Mouse (Mus musculus): ENCODE data around the gene Ppp2r1b.

Ppp2r1b gene

DNA sequence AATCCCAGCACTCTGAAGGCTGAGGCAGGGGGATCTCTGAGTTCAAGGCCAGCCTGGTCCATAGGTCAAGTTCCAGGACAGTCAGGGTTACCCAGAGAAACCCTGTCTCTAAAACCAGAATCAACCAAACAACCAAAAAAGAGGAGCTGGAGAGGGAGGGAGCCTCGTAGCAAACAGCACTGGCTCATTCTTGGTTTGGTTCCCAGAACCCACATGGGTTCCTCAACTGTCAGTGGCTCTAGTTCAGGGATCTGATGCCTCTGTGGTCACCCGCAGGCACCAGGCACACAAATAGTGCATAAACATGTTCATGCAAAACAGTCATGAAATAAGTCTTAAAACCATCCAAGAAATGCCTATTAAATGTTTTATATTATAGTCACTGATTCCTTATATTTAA is 23.1 kb downstream of the Ppp2r1b start:
- DNase-seq (ENCODE audit: low spot score): no peak

DNA sequence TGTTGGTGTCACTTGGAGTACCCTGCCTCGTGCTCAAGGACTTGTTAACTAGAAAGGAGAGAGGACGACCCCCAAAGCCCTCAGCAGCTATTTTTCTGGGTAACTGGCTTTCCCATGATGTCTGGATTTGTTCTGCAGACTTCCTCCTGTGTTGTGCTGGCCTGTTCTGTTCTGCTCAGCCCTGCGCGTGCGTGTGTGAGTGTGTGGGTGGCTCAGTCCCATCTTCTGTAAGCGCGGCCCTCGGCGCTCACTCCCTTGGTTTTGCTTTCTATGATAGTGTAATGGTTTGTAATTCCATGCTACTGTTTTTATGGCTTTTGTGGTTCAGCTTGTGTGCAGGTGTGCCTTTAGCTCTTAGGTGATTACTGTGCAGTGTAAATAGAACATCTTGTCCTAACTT is 28.1 kb downstream of the Ppp2r1b start:
- no peak for DNase-seq (ENCODE audit: low spot score)

DNA sequence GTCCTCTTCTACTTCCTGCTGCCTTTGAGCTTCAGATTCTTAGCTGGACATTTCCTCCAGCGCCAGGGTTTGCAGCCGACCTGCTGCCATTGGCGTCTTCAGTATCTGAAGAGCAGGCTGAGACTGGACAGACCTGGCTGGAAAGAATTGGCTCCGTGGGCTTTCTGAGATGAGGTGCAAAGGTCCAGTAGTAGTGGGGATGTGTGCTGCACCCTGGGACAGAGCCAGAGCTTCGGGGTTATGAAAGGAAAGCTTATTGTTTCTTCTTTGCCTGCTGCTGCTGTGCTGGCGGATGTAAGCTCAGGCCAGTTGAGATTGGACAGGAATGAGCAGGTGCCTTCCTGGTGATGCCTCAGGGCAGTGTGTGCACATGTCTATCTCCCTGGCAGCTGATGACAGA is 28.9 kb downstream of the Ppp2r1b start:
- no peak for DNase-seq (ENCODE audit: low spot score)

DNA sequence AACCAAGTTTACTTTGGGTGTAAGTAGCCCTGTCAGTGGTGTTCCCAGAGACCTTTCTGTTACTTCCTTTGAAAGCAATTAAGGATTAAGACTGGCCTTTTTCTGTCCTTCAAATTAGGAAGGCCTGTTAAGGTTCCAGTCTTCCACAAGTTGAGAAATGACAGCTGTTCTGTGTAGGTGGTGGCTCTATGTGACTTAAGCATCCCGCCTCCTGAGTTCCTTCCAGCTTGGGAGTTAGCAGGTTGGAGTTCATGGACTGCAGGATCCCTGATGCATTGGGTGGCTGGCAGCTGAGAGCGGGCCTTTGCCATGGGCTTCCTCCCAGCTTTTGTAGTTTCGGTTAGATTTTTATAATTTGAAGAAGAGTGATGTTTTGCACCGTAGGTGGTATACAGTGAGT is 30.4 kb downstream of the Ppp2r1b start:
- no peak for DNase-seq (ENCODE audit: low spot score)

DNA sequence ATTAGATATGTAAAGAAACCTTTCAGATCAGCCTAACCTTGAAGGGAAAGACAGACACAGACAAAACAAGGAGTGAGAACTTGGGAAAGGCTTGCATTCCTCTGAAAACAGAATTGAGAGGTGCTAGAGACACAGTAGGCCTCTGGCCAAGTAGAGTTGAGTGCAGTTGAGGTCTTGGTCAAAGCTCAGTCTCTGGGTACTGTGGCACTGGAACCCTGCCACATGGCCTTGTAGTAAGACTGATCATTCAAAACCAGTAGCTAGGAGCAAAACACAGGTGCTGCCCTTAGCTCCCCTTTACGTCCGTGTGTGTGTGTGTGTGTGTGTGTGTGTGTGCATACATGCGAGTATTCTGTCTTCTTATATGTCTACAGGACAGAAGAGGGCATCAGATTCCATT is 31.2 kb downstream of the Ppp2r1b start:
- DNase-seq (ENCODE audit: low spot score): no peak

DNA sequence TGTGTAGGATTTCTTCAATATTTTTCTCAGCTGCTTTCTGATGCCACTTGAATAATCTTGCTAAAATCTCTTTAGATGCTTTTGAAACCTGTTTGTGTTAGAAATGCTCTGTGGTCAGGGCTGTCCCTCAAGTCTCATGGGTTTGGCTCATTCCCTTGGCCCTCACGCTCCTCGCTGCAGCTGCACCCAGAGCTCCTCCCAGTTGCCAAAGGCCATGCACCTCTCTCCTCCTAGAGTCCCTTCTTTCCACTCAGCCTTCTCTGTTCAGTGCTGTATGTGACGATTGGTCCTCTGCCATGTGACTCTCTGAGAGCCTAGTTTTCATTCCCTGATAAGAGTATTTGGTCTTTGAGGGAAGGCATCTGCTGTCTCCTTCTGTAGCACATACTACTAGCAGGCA is 32.3 kb downstream of the Ppp2r1b start:
- no peak for DNase-seq (ENCODE audit: low spot score)

DNA sequence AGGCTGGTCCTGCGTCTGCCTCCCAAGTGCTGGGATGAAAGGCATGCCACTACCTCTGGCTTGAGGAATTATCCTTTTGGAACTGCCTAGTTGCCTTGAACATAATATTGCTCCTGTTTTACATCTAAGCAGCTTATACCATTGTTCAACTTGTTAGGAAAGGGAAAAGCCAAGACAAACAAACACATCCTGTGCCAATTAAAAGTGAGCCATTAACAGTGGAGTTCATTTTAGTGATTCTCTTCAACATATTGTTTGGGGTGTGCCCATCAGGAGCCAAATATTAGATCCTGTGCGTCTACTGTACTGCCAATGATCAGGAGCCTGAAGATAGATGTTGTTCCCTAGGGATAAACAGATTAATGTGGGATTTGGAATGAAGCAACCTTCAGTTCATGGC is 37.1 kb downstream of the Ppp2r1b start:
- DNase-seq (ENCODE audit: low spot score): no peak

DNA sequence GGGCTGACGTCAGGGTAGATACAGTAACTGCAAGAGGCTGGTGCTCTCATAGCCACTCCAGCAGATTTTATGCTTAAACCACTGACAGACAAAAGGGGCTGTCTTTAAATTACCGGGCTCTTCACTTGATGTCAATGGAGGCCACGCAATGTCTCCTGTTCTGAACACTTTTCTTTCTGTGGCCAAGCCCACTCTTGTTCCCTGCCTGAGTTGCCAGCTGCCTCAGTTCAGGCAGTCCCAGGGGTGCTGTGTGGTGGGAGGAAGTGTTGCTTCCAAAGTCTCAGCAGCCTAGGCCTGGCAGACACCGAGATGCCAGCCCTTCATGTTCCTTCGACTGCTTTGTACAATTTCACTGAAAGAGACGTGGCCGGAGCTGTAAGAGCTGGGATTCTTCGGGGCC is 39.0 kb downstream of the Ppp2r1b start:
- DNase-seq (ENCODE audit: low spot score): no peak

DNA sequence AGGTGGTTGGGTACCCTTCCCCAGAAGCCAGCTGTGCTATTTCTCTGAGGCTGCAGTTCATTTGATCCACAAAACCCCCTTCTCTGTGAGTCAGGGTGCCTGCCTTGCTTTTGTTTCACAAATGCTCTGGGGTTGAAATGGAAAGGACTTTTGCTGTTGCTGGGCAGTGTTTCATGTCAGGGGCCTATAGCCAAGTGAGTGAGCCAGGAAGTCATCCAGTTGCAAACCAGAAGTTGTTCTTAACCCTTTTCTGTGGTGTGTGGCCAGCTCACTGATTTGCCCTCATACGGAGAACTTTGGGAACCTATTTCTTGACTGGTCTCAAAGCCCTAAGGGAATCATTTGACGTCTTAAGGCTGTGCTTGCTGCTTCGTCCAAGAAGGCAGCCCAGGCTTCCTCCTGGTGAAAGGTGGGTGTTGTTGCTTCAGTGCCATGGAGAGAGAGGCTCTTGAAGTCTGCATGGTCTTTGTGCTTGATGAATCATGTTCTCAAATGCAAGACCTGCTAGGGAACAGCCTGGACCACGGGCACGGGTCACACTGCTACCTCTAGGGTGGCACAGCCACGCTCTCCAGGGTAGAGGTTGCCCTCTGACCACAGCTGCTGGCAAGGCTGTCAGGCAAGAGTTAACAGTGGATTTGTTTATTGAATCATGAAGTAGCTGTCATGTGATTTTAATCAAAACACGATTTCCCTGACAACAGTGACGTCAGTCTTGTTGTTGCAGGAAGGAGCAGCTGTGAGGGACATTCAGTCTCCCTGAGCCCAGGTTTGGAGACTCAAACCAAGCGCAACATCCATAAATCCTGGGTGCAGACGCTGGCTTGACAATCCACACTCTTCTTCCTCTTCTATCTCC is 39.9 kb downstream of the Ppp2r1b start:
- peak; percentile 8 for DNase-seq (ENCODE audit: low spot score)

DNA sequence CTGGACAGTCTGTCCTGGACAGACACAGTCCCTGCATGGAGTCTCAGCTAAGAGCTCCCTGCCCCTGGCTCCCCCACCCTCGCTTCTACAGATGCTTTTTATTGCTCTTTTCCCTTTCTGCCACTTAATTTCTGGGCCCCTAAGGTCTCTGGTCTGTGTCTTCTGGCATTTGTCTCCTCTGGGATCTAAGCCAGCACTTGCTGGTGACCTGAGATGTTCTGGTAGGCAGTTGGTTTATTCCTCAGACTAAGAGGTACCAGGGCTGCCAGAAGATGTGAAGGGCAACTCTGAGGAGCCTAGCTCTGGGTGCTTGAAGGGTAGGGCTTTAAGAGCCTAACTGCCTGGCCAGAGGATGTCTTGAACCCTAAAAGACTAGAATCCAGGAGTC is 40.5 kb downstream of the Ppp2r1b start:
- DNase-seq (ENCODE audit: low spot score): no peak

DNA sequence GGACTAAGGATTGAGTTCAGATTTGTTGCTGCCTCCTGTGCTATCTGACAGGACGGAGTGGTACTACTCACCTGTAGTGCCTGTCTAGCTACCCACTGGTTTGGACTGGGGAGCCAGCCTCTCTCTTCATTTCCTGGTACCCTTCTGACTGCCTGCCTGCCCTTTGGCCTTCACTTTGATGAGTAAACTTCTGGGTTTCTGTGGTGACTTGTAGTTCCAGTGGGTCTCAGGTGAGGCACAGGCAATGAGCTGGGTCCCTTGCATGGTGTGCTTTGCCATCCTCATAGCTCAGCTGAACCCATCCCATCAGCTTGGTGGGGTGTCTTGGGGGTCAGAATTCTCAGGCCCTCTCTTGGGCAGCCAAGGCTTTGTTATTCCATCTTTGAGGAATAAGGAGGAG is 41.8 kb downstream of the Ppp2r1b start:
- no peak for DNase-seq (ENCODE audit: low spot score)

DNA sequence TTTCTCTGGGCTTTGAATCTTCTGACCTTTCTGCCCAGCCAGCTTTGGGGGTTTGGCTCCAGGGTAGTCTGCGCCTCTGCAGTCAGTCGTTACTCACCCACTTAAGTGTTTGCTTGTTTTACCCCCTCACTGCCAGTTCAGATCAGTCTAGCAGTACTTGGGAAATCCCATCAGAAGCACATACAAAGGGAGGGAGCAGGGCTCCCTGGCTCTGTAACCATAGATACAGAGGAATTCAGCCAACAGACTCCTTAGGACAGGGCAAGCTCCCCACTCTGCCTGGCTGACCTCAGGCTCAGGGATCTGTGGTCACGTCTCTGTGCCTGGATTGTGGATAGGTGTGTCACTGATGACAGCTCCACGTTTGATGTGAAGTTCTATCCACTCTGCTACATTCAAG is 42.2 kb downstream of the Ppp2r1b start:
- DNase-seq (ENCODE audit: low spot score): peak; percentile 20

DNA sequence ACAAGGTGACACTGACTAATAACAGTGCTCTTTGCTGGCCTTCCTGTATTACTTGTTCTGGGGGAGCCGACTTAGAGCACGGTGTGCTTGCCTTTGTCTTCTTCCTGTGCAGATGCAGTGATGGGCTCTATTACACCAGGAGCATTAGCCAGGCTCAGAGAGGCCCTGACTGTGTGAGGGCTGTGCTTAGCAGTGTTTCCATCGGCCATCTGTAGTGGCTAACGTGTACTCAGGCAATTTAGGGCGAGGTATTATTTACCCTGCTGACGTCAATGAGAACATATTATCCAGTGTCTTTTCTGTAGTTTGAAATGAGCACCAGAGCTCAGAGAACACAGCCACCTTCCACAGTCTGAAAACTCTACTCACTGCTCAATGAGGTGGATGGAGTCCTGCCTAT is 44.1 kb downstream of the Ppp2r1b start:
- DNase-seq (ENCODE audit: low spot score): no peak

DNA sequence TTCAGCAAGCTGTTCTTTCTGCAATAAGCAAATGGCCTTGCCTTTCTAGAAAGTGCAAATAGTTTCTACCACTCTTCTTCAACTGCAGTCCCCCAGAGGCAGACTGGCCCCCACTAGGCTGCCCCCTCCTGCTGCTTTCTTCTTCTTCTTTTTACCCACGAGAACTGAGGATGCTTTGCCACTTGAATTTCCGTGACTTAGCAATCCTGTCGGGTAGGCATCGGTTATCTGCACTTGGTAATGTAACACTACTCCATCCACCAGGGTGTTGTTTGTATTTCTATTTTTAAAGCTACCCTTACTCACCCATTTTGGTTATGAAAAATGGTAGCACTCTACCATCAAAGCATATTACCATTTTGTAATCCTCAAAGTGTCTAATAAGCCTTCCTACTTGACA is 44.9 kb downstream of the Ppp2r1b start:
- no peak for DNase-seq (ENCODE audit: low spot score)

DNA sequence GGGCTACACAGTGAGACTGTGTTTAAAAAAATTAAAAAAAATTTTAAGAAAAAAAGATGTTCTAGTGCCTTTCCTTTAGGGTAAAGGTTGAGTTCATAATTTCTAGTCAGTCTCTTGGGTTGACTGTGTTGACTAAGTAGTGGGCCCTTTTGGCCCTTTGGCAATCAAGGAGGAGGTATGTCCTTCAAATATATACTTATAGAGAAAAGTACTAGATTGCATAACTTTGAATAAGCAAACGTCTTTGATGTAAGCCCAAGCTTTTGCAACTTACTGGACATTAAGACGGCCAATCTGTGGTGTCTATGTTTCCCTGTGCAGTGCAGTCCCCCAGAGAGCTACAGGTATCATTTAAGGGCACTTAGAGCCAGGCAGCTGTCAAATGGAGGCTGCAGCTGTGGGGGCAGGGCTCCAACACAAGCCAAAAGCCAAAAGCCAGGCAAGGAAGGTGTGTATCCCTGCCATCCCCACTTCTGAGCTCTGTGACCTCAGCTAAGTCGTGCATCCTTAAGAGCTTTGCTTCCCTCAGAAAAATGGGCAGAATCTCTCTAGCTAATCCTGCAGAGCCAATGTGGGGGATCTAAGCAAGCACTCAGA is 45.5 kb downstream of the Ppp2r1b start:
- DNase-seq (ENCODE audit: low spot score): no peak

DNA sequence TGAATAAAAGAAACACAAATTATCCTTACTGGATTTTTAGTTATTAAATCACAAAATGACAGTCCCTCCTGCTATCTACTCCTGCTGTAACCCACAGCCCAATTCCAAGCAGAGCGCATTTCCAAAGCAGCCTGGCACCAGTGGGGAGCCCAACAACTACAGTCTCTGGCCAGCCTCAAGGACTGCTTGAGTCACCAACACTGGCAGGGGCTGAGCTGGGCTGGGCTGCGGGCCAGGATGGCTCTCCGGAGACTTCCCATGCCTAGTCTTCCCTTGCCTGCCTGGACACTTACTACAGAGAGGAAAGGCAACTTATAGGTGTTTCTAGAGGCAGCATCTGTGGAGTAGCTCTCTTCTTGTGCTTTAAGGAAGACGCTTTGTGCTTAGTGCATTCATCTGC is 48.6 kb downstream of the Ppp2r1b start:
- no peak for DNase-seq (ENCODE audit: low spot score)

DNA sequence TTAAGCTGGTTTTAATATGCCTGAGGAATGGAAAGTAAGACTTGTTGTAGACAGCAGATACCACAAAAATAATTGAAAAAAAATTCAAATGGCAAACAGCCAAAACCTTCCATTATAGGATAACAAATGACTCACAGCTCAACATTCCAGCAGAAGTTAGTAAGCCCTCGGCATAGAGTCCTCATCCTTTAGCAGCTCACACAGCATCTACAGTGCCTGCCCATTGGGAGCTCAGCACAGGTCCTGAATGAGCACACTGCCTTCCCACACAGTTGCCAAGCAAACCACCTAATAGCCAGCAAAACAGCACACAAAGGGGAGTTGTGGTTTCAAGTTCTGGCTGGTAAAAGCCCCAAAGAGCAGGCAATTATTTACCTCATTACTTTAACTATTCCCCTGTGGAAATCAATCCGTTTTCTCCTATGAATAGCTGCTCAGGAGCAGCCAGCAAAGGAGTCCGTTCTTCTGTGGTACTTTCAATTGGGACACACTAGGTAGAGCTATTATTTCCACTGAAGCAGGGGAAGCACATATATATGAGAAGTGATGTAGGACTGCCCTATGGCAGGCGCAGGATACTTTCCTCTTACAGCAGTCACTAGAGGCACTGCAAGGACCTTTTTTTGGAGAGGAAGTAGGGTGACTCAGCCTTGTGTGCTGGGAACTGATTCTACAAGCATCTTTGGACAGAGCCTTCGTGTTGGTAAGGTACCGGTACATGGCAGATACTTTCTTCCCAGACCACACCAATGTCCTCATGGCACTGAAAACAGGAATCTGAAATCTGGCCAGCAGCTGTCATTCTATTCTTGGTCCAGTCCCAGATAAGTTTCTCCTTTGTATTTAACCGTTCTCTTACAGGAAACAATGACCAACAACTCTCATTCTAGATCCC is 55.2 kb downstream of the Ppp2r1b start:
- no peak for DNase-seq (ENCODE audit: low spot score)

DNA sequence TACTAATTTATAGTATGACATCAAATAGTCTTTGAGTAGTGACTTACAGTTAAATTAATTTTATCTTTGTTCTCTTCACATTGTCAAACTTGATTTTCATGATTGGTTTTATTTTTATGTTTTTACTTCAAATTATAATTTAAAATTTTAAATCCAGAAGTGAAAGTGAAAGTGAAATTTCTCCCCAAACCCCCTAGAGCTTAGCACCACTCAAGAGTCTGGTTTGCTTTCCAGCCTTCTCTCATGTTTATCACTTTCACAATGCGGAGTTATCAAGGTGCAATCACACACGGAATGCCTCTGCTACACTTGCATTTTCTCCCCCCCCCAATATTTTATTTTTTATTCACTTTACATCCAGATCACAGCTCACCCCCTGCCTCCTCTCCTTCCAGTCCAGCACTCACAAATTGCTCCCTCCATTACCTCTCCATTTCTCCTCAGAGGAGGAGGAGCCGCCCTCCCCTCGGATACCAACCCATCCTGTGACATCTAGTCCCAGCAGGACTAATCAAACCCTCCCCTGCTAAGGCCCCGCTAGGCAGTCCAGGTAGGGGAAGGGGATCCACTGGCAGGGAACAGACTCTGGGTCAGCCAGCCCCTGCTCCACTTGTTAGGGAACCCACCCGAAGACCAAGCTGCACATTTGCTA is 59.2 kb downstream of the Ppp2r1b start:
- DNase-seq (ENCODE audit: low spot score): no peak

DNA sequence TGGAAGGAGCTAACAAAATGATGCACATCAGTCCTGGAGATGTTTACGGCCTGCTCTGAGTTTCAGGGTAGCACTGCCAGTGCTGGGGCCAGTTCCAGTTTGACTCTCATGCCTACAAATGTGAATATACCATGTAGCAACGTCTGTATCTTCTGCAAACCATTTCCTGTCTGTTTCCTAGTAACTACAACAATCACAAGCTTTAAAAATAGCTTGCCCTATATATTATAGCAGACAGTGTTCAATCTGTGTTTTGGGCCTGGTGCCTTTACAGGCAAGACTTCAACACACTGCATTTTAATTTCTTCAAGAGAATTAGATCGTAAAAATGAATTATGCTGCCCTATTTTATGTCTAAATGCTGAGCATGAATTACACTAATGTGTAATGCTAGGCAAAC is 60.2 kb downstream of the Ppp2r1b start:
- no peak for DNase-seq (ENCODE audit: low spot score)

DNA sequence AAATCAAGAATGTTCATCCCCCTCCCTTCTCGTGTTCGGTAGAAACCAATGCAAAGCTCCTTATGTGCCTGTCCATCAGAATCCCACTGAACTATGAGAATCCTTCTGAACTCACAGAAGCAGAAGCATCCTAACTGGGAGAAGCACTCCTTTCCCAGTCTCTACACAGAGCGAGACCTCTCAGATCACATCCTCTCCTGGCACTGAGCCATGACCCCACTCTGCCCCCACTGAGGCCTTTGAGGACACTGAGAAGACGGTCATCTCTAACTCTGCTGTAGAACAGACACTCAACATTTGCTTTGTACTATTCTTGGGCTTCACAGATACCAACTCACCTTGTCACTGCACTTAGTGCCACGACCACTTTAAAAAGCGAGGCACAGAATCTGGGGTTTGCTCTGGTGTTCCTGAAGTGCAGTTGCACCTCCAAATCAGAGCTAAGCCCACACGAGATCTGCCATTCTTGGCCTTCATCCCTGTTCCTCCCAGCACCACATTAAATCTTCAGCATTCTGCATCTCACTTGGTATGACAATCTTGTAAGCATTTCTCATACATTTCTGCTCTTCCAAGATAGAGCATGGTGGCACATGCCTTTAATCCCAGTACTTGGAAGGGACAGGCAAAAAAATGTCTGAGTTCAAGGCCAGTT is 66.9 kb downstream of the Ppp2r1b start:
- DNase-seq (ENCODE audit: low spot score): no peak

DNA sequence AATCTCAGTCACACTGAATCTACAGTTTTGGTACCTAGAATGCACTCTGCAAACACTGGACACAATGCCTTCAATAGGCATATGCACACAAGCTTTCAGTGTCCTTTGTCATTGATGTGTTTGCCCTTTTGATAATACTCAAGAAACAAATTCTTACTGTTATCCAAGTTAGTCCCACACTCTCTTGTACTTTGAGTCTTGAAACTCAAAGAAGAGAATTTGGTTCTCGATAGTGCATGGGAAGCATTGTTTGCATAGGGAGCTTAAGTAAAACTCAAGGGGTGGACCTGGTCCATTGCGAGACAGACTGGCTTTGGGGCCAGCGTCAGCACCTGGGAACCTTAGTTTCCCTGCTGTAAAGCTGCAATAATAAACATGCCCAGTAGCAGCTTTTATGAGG is 73.0 kb downstream of the Ppp2r1b start:
- no peak for DNase-seq (ENCODE audit: low spot score)

DNA sequence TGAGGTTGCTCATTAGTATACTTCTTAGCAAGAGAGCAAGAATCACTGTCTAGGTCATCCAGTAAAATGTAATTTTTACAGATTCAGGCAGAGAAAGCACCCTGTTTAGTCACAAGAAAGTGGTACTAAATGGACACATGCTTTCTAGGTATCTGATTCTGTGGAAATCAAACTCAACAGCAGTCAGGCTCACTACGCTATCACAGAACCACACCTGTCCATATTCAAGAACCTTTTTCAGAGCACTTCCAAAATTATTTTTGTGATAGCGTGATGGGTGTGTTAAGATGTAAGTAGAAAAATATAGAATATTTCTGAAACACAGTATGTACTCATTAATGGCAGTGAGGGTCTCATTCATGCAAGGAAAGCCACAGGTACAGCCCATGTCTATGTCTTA is 74.5 kb downstream of the Ppp2r1b start:
- DNase-seq (ENCODE audit: low spot score): no peak

Data from retina, embryonic 14.5 days (tissue).